Mouse (Mus musculus): ENCODE measurements around the gene Zfp831.

Zfp831 gene

GRCm38 (mm10) chr2:174731939-174732338, 88.6 kb downstream of the Zfp831 start:
- no peak for DNase-seq (ENCODE audit: low read depth)

- no peak for DNase-seq (ENCODE audit: low read depth)
Observed at GRCm38 (mm10) chr2:174735270-174735669, 91.9 kb downstream of the Zfp831 start.

GRCm38 (mm10) chr2:174747182-174747581, 103.8 kb downstream of the Zfp831 start:
- no peak for DNase-seq (ENCODE audit: low read depth)

GRCm38 (mm10) chr2:174748381-174748780, 105.0 kb downstream of the Zfp831 start:
- DNase-seq (ENCODE audit: low read depth) = no peak

- no peak for DNase-seq (ENCODE audit: low read depth)
Observed at GRCm38 (mm10) chr2:174753197-174753596, 109.9 kb downstream of the Zfp831 start.

- DNase-seq (ENCODE audit: low read depth) = no peak
Observed at GRCm38 (mm10) chr2:174754231-174754630, 110.9 kb downstream of the Zfp831 start.

GRCm38 (mm10) chr2:174759189-174759588, 115.9 kb downstream of the Zfp831 start:
- DNase-seq (ENCODE audit: low read depth) = no peak

All from naive thymus-derived CD4-positive, alpha-beta T cell, adult 2 months (primary cell).